Mouse (Mus musculus) monocyte, adult 2 months (primary cell): ENCODE results near the gene Cfap45.

Source experiments
- DNase-seq, 2 experiments: peaks; one replicate each; pipeline ENCODE4 v3.0.0; 2022; ENCODE audit warnings: low spot score in 2 of 2, low read depth in 1 of 2

Gene Cfap45

DNA sequence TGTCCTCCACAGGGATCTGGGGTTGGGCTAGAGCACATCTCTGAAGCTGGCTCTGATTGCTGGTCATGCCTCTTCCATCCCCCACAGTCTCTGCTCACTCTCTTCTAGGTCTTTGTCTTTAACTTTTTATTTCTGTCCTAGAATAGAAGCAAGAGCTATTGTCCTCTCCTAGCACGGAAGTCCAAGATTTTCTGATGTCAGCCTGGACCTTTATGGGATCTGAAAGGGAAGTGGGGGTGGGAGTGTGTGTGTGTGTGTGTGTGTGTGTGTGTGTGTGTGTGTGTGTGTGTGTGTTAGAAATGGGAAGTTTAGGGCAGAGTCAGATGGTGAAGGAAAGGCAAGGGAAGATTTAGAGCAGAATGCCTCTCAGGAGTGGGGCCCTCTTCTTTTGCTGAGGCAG lies 32.0 kb downstream of the Cfap45 start:
- DNase-seq = no peak

DNA sequence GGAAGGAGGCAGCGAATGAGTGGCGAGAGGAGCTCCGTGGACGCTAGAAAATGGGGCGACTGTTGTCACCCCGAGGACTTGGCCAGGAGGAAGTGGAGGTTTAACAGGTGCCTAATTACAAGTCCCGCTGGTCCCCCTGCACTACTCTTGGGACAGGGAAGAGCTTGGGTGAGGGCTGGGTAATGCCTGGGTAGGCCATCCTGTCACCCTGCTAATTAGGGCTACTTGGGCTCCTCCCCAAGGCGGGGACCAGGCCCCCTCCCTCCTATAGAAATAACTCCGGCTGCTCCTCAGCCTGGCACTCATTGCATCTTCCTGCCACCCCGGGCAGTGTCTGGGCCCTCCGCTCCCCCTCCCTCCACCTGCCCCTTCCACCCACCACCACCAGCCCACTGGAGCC lies 35.0 kb downstream of the Cfap45 start, which contains the start of gene Vsig8:
Gene Vsig8 (plus strand): TSS at position 301 of the 400 bp plus-strand sequence.
- no peak for DNase-seq

DNA sequence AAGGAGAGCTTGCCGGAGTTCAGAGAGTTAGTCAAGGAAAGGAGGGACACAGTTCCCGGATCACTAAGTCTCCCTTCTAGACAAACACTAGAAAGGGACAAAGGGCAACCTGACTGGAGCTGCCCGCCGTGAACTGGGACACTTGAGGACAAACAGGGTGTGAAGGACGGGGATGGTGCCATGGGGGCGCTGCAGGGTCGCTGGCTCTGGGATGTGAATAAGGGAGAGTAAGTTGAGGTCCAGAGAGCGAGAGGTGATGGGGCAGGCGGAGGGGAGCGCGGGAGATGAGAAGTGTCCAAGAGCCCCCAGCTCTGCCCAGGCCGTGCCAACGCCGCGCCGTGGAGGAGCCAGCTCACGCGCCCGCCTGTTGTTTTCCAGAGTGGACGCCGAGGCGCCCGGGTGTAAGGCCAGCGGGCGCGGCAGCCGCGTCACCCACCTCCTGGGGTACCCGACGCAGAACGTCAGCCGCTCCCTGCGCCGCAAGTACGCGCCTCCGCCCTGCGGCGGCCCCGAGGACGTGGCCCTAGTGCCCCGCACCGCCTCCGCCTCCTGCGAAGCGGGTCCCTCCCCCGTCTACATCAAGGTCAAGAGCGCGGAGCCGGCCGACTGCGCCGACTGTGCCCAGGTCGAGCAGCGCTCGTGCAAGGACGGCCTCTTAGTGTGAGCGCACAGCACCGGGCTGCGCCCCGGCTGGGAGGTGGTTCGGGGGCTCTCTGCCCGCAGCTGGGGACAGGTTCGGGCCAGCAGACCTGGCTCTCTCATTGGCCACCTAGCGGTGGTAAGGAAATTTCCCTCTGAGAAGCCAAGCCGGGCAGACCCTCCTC lies 42.3 kb downstream of the Cfap45 start:
- DNase-seq = peak in 1 of 2 experiments; percentile 46

DNA sequence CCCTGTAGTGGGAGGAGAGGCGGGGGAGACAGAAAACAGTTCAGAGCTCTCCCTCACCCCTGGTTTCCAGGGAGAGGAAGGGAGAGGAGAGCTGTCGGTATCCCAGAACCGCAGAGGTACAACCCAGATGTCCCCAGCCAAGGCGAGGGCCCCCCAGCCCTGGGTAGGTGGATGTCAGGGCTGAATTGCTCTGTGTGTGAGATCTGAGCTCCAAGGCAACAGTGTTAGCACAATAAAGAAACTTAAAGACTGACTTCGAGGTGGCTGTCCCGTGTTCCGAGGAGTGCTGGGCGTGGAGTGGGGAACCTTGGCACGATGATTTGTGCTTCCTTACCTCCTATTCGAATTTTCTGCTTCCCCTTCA lies 42.8 kb downstream of the Cfap45 start:
- no peak for DNase-seq

GRCm38 (mm10) chr1:172566131-172566530 lies 45.5 kb downstream of the Cfap45 start:
- no peak for DNase-seq

DNA sequence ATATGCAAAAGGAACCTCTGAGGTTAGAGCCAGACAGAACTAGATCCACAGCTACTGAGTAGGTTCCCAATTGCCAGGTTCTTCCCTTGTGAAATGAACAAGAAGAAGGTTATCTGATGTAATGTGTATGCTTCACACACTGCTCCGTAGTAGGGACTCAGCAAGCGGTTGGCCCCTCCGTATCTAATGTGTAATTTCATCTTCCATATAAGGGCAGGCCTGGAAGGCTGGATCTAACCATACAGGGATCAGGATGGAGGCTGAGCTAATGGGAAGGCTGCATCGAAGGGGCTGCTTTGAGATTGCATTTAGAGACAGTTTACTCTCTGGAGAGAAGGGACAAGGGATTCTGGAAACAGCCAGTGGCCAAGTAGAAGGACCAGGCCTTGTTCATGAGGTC lies 47.2 kb downstream of the Cfap45 start:
- DNase-seq = no peak

- no peak for DNase-seq
Measured at GRCm38 (mm10) chr1:172580116-172580515, 59.5 kb downstream of the Cfap45 start.

DNA sequence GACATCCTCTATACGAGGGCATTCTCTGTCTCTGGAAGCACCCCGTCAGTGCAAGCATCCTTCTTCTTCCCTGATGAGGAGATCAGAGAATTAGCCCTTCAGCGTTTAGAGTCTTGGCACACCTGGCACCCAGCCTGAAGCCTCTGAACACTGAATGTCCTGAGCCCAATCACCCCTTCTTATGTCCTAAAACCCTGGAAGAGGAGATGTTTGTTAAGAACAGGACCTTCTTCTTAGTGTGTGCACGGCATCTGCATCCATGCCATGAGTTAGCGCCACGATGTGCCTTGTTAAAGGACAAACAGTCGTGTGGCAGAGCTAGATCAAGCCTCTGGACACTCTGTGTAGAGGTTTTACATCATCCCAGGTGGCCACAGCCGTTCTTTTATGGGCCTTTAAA lies 61.8 kb downstream of the Cfap45 start:
- no peak for DNase-seq

- no peak for DNase-seq
Measured at GRCm38 (mm10) chr1:172584271-172584670, 63.7 kb downstream of the Cfap45 start.

GRCm38 (mm10) chr1:172585026-172585425 lies 64.4 kb downstream of the Cfap45 start:
- DNase-seq = no peak

- DNase-seq = no peak
Measured at GRCm38 (mm10) chr1:172585612-172586567, 65.3 kb downstream of the Cfap45 start.

DNA sequence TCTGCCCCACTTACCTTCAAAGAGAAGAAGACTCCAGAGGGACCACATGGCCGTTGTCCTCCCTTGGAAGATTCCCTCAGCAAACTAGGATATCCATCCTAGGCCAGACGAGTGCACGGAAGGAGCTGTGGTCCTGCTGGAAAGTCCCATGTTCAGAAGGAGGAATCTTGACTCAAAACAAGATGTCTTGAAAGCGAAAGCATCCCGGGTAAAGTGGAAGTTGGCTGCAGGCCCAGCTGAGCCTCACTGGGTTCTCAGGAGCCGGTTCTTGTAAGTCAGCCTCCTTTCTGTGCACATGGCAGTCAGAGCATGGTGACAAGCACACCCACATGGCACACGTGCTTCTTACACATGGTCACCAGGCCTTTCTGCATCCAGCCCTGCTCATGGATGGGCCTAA lies 69.8 kb downstream of the Cfap45 start, which contains the start of gene Slamf8:
Gene Slamf8 (minus strand): TSS at position 184 of the 400 bp plus-strand sequence.
- DNase-seq = peak in 1 of 2 experiments; percentile 77

DNA sequence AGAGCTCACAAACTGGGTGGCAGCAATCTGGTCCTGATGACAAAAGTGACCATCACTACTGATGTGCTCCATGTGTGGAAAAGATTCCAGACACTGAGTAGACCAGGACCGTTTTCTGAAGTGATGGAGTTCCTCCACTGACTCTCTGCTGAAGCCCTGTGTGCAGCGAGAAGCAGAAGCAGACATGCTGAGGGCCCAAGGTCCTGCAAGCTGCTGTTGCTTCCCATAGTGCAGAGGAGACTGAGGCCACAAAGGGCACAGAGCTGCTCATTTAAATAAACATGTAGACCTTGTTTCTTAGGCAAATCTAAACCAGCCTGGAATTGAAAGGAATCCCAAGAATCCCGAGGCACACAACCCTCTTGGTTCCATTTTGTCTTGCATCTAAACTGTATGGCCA lies 72.7 kb downstream of the Cfap45 start:
- no peak for DNase-seq

DNA sequence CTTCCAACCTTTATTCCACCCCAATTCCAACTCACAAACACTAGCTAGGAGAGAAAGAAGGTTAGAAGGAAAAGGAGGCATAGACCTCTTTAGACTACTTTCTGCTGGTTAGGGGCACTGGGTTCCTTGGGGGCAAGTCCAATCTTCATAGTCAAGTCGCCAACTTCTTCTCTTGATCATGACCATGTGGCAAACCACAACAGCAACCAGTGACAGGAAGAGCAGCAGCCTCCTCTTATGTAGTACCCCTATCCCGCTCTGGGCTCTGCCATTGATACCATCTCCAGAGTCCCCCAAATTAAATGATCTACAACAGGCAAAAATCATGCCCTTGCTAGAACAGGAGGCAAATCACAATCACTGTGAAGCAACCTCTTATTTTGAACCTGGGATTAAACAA lies 73.4 kb downstream of the Cfap45 start:
- DNase-seq = no peak

DNA sequence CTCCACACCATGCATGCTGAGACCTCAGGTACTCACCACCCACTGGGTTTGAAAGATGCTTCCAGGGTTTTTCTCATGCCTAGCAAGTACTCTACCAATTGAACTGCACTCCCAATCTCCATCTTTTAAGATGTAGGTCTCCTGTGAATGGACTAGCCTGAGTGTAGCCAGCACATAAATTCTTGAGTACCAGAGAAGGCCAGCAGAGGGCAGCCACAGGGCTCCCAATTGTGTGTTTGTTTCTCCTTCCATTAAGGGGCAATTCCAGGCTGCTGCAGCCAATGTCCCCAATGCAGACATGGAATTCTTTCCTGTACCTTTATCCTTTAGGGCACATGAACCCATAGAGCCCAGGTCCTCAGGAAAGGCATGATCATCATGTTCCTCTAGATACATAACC lies 73.9 kb downstream of the Cfap45 start:
- DNase-seq = no peak
